Mouse (Mus musculus) frontal cortex, postnatal 36 days (tissue): ENCODE measurements around the gene Tnr.

Source experiments
- DNase-seq, 2 experiments: peaks; one replicate each; pipeline ENCODE4 v3.0.0; 2022; ENCODE audit warnings: low spot score in 2 of 2

Tnr gene

GRCm38 (mm10) chr1:159872866-159873265 is 349.3 kb downstream of the Tnr start:
- peak; percentile 57 to 75 for DNase-seq

GRCm38 (mm10) chr1:159878681-159879080 is 355.1 kb downstream of the Tnr start:
- DNase-seq, result no peak

GRCm38 (mm10) chr1:159879866-159880265 is 356.3 kb downstream of the Tnr start:
- DNase-seq, result peak in 1 of 2 experiments; percentile 24

GRCm38 (mm10) chr1:159885476-159885875 is 361.9 kb downstream of the Tnr start:
- DNase-seq, result no peak

- DNase-seq, result peak in 1 of 2 experiments; percentile 16
Measured at GRCm38 (mm10) chr1:159888611-159889010, 365.0 kb downstream of the Tnr start.

GRCm38 (mm10) chr1:159889012-159889765 is 365.6 kb downstream of the Tnr start:
- peak; percentile 31 to 56 for DNase-seq

- no peak for DNase-seq
Measured at GRCm38 (mm10) chr1:159890524-159890923, 367.0 kb downstream of the Tnr start.

GRCm38 (mm10) chr1:159895094-159895493 is 371.5 kb downstream of the Tnr start:
- DNase-seq, result no peak

- DNase-seq, result no peak
Measured at GRCm38 (mm10) chr1:159899991-159900390, 376.4 kb downstream of the Tnr start.

GRCm38 (mm10) chr1:159900639-159901038 is 377.1 kb downstream of the Tnr start:
- no peak for DNase-seq

GRCm38 (mm10) chr1:159901366-159902119 is 378.0 kb downstream of the Tnr start:
- DNase-seq, result no peak

- no peak for DNase-seq
Measured at GRCm38 (mm10) chr1:159902120-159902497, 378.5 kb downstream of the Tnr start.

GRCm38 (mm10) chr1:159911006-159911405 is 387.4 kb downstream of the Tnr start:
- DNase-seq, result peak in 1 of 2 experiments; percentile 42

GRCm38 (mm10) chr1:159914726-159915125 is 391.2 kb downstream of the Tnr start:
- no peak for DNase-seq

- DNase-seq, result no peak
Measured at GRCm38 (mm10) chr1:159920571-159920970, 397.0 kb downstream of the Tnr start.

GRCm38 (mm10) chr1:159923010-159923409 is 399.4 kb downstream of the Tnr start:
- no peak for DNase-seq

GRCm38 (mm10) chr1:159924105-159924504 is 400.5 kb downstream of the Tnr start:
- peak in 1 of 2 experiments; percentile 26 for DNase-seq

- DNase-seq, result no peak
Measured at GRCm38 (mm10) chr1:159924684-159925083, 401.1 kb downstream of the Tnr start.

GRCm38 (mm10) chr1:159928681-159929335 is 405.2 kb downstream of the Tnr start:
- DNase-seq, result no peak

- DNase-seq, result no peak
Measured at GRCm38 (mm10) chr1:159932092-159932491, 408.5 kb downstream of the Tnr start.

GRCm38 (mm10) chr1:159932598-159932997 is 409.0 kb downstream of the Tnr start:
- no peak for DNase-seq

GRCm38 (mm10) chr1:159938449-159938848 is 414.9 kb downstream of the Tnr start:
- no peak for DNase-seq
